Mouse (Mus musculus) heart, adult 2 months (tissue): Measurements from ENCODE around the gene Epha1.

Experiments used
- CTCF ChIP-seq: fragments of 200-600 bp; IDR thresholded peaks from 2 replicates; pipeline ENCODE4 v1.8.1; 2022; ENCODE audit warnings: antibody characterized with exemption, mild to moderate bottlenecking, moderate library complexity
- EP300 ChIP-seq: fragments of 200-500 bp; IDR thresholded peaks from 2 replicates; pipeline ENCODE4 v1.6.1; 2011; ENCODE audit warnings: low read depth, low read length, control low read depth; ENCODE audit not compliant: insufficient read depth
- POLR2A ChIP-seq: fragments of 200-500 bp; IDR thresholded peaks from 2 replicates; pipeline ENCODE4 v1.6.1; 2011; ENCODE audit warnings: mild to moderate bottlenecking, low read depth, low read length, control low read depth; ENCODE audit not compliant: insufficient read depth

- TF ChIP-seq POLR2A (no peak), CTCF (no peak), EP300 (no peak)
These were observed 782 bp upstream of the Epha1 start for GRCm38 (mm10) chr6:42373669-42374430.
